Mouse (Mus musculus) frontal cortex, postnatal 10 days (tissue): ENCODE results near the gene Btn2a2.
A peak's percentile ranks its signal among the peaks of the same experiment; 100 is the strongest.

ENCODE experiments used
- DNase-seq, 2 experiments: peaks; one replicate each; pipeline ENCODE4 v3.0.0; 2022; ENCODE audit warnings: low spot score in 2 of 2, mixed read lengths in 1 of 2

Gene Btn2a2

DNA sequence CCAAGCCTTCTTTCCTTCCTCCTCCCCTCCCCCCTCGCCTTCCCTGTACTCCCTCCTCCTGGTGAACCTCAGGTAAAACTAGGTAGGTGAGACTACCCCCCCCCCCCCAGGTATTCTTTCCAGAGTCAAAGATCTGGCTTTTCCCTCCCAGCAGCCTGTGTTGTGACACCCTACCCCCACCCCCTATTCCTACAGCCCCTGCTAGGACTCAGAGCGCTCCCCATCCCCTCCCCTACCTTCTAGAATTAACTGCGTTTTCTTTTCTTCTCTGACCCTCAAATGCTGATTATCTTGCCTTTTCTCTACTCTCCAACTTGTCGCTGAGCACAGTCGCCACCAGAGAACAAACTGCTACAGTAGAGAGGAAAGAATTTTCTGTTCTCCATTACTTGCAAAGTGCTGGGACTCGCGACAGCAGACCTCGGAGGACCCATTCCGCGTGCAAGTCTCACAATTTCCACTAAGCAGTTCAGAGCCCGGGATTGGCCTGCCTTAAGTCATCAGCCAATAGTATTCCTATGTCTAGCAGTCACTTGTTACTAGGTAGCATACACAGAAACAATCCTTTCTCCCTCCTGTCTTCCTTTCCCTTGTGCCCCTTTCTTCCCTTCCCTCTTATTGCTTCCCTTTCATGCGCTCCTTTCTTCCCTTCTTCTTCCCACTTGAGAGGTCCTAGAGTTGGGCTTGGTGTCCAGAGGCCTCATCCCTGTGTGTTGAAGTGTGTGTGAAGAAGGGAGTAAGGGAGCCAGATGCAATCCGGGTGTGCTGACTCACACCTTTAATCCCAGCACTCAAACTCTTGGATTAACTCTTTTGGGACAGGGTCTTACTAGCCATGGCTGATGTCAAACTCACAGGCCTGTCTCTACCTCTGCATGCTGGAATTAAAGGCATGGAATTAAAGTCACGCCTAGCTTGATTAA is at the start of gene Btn2a2:
Gene Btn2a2, minus strand, starts transcription at position 458 of the 923 bp plus-strand sequence.
- DNase-seq: peak; percentile 48 to 68

- no peak for DNase-seq
These were observed 49.6 kb upstream of the Btn2a2 start for GRCm38 (mm10) chr13:23538249-23538648.

DNA sequence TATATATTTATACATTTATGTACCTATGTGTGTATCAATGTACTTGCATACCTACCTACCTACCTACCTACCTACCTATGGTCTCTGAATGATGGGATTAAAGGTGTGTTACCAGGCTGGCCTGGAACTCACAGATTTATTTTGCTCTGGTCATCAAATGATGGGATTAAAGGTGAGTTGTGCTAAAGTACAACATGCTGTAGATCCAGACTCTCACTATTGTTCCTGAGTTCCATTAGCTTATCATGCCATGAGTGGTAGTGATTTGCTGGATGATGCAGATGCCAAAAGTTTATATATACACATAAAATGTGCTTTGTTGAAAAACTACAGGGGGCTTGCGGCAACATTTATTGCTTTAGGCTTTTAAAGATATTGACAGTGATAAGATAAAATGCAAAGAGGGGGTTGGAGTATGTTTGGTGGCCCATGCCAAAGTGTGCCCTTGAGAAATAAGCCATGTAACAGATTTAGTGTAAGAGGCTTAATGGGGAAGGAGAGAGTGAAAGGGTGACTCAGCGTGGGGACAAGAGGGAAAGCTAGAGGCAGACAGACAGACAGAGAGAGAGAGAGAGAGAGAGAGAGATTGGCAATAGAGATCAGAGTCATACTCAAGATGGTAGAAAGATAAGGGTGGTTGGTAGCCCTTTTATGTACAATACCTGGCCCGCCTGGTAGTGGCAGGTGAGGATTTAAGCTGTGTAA is 48.5 kb upstream of the Btn2a2 start:
- DNase-seq: no peak

DNA sequence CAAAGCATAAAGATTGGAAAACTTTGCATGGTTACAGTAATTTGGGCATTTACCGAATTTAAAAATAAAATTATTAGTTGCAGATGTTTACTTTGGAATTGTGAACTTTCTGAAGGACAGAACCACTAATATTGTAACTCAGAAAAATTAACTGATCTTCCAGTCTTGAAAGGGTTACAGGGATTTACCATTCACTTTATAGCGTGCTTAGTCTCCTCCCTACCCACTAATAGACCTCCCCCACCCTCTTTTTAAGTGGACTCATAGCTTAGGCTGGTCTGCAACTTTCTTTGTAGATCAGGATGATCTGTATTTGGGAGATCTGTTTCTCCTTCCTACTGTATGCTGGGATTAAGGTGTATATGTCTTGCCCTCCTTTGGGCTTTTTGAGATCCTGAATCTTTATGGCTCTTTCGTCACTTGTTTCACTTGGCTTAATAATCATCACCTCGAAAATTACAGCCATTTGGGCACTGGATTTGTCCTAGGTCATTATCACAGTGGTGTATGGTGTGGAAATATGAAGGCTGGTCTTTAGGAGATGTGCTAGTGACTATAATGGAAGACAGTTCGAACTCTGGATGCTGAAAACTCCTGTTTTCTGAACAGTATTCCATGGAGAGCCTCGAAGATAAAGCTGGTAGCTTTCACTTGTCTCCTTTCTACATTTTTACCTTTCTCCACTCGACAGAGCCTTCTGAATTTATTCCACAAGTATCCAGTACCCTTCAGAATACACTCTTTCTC is 47.6 kb upstream of the Btn2a2 start:
- DNase-seq: no peak

GRCm38 (mm10) chr13:23535137-23536075 is 46.7 kb upstream of the Btn2a2 start, which contains the start of gene Hist1h3g:
Gene Hist1h3g (plus strand): TSS chr13:23535422.
- peak; percentile 89 to 90 for DNase-seq

GRCm38 (mm10) chr13:23534368-23535131 is 45.9 kb upstream of the Btn2a2 start:
- no peak for DNase-seq

DNA sequence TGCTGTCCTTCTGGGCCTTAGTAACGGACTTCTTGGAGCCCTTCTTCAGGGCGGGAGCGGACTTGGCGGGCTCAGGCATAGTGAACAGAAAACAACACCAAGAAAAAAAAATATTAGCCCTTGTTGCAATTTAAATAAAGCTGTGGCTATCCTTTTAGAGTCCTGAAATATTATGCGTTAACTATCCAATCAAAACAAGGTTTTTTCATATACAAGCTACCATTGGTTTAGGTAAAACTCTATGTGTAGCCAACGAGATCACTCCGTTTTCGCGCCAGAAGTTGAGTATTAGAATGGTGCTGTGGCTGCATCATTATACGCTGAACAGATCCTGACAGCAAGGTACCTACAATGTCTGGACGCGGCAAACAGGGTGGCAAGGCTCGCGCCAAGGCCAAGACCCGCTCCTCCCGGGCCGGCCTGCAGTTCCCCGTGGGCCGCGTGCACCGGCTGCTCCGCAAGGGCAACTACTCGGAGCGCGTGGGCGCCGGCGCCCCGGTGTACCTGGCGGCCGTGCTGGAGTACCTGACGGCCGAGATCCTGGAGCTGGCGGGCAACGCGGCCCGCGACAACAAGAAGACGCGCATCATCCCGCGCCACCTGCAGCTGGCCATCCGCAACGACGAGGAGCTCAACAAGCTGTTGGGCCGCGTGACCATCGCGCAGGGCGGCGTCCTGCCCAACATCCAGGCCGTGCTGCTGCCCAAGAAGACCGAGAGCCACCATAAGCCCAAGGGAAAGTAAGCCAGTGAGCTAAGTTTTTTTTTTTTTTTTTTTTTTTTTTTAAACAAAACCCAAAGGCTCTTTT is 45.1 kb upstream of the Btn2a2 start, which contains the start of gene Hist1h2af:
Gene Hist1h2af, plus strand, starts transcription at position 347 of the 808 bp plus-strand sequence.
- DNase-seq: peak; percentile 61 to 64

DNA sequence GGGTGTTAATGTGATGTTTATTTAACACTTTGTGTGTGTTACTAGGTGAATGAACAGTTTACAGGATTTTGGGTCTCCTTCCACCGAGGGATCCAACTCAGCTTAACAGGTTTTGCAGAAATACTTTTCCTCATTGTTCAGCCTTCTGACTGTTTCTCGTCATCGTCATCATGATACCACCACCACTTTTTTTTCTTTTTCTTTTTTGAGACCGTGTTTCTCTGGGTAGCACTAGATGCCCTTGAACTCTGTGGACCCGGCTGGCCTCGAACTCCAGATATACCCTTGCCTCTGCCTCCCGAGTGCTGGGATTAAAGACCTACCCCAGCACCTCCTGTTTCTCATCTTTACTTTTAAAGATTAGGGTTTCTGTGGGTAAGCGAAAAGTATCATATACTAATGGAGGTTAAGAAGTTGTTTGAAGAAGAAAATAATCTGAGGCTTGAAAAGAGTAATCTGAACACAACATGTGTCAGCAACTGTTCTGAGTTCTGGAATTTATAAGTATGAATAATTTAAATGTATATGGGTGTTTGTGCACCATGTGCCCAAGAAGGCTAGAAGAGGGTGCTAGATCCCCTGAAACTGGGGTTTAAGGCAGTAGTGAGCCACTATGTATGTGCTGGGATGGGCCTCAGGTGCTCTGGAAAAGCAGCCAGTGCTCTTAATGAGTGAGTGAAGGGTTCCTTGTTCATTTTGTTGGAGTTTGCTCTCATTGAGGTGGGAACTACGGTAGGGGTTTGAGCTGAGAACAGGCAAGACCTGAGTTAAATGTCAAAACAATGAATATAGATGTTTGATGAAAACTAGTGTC is 43.8 kb upstream of the Btn2a2 start:
- DNase-seq: no peak

- DNase-seq: peak; percentile 96 to 97
These were observed 42.5 kb upstream of the Btn2a2 start, which contains the start of gene Hist1h4h for GRCm38 (mm10) chr13:23530901-23531875. Gene Hist1h4h (plus strand): TSS chr13:23531050.

DNA sequence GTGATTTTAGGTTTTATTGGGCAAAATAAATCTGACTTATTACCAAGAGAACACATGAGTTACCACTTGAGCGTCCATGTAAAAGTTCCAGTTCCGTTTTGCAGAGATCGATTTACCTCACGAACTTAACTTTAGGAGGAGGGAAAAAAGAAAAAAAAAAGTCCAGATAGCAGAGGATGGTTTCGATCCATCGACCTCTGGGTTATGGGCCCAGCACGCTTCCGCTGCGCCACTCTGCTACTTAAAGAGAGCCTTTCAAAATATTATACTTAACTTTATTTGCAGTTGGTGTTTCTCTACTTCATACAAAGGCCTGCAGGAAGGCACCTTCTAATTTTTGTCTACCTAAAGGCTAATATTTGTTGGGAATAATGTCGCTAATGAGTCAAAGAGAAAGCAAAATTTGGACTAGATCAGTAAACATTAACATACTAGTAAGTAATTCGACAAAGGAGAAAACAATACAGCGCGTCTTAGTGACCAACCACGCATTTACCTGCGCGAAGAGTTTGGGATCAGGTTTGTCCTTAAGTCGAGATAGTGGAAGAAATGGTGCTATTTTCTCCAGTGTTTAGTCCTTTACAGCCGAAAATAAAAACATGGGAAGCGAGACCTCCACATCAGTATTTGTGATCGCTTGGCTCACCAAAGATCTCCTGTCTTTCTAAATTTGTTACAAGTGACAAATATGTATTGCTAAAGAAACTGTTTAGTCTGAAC is 41.7 kb upstream of the Btn2a2 start:
- peak in 1 of 2 experiments; percentile 67 for DNase-seq

DNA sequence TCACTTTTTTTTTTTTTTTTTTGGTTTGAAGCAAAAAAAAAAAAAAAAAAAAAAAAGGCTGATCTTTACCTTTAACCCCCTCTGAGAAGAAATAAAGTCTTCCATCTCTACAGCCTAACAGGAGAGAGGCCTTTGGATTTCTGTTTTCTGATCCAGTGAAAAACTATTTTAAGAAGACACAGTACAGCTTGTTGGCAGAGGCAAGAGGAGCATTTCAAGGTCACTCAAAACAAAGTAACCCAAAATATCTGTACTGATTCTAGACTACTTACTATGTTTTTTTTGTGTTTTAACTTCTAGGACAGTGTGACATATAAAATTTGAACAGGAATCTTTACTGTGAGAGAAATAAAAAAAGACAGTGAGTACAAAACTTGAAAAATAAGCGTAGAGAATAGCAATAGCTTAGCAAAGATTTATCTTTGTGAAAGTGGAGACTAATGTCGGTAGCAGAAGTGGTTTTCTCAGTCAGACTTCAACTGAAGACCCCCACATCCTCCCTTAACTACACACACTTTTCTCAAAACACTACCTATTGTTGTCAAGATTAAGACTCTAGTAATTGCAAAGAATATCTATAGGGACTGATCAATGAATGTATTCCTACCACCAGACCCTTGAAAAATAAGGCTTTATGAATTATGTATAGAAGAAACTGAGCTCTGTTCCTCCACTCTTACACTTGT is 41.0 kb upstream of the Btn2a2 start:
- DNase-seq: no peak

GRCm38 (mm10) chr13:23529005-23529404 is 40.3 kb upstream of the Btn2a2 start:
- DNase-seq: no peak

GRCm38 (mm10) chr13:23526312-23526711 is 37.7 kb upstream of the Btn2a2 start:
- peak; percentile 71 to 89 for DNase-seq

GRCm38 (mm10) chr13:23525901-23526300 is 37.2 kb upstream of the Btn2a2 start:
- no peak for DNase-seq

DNA sequence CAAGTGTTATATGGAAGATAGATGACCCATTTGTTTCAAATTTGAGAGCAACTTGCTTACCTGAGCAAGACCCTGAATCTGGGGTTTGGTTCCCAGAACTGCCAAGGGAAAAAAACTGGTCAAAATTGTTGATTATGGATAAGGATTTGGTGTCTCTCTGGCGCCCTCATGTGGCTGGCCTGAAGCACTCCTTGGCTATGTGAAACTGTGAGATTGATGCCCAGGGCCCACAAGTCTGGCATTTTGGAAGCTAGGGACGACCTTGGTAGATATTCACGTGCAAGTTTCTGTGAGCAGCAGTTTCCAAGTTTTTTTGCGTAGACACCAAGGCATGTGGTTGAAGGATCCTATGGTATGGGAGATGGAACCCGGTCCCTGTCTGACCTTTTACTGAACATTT is 36.0 kb upstream of the Btn2a2 start:
- DNase-seq: peak in 1 of 2 experiments; percentile 65

DNA sequence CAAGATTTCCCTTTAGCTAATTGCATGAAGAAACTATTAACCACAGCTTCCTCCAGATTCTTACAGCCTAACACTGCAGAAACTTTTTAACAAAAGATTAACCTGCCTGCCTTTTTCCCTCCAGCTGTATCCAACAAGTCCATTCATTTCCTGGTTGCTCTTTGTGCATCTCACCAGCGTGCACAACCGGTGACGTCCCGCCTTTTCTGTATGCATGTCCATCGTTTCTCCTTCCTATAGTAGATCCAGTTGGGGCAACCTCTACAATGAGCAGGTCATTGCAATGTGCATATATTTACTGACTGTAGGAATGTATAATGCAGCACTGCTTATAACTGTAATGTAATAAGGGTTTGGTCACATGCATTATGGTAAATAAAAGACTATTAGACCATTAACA is 35.3 kb upstream of the Btn2a2 start:
- DNase-seq: no peak
